Mouse (Mus musculus) intestine, embryonic 15.5 days (tissue): Measurements from ENCODE around the gene Tanc2. TPM values are rescaled to one million over a fixed set of nuclear protein-coding genes. Genes with fewer than 3 reads are reported as not detected.
A peak's percentile ranks its signal among the peaks of the same experiment; 100 is the strongest.

Experiments
- ATAC-seq: fragments of 200-750 bp; cut with Nextera tagmentation; 2 replicates; pipeline ENCODE4 v1.8.0; 2017; ENCODE audit warnings: moderate TSS enrichment, moderate library complexity
- H3K27ac ChIP-seq: fragments of 300-500 bp; sonication (generic); 2 replicates; pipeline ENCODE4 v1.5.1; 2015; ENCODE audit warnings: mild to moderate bottlenecking, inconsistent platforms
- H3K27me3 ChIP-seq: fragments of 300-500 bp; sonication (generic); replicated peaks from 2 replicates; pipeline ENCODE4 v1.6.1; 2015; ENCODE audit warnings: inconsistent platforms
- H3K36me3 ChIP-seq: fragments of 300-500 bp; sonication (generic); 2 replicates; pipeline ENCODE4 v1.6.1; 2015; ENCODE audit warnings: inconsistent platforms
- H3K4me1 ChIP-seq: fragments of 300-500 bp; sonication (generic); replicated peaks from 2 replicates; pipeline ENCODE4 v1.6.1; 2015; ENCODE audit warnings: inconsistent platforms
- H3K4me2 ChIP-seq: fragments of 300-500 bp; sonication (generic); replicated peaks from 2 replicates; pipeline ENCODE4 v1.6.1; 2015; ENCODE audit warnings: mild to moderate bottlenecking, inconsistent platforms
- H3K4me3 ChIP-seq: fragments of 300-500 bp; sonication (generic); replicated peaks from 2 replicates; pipeline ENCODE4 v1.5.1; 2015; ENCODE audit warnings: inconsistent platforms
- H3K9ac ChIP-seq: fragments of 300-500 bp; sonication (generic); 2 replicates; pipeline ENCODE4 v1.6.1; 2015; ENCODE audit warnings: inconsistent platforms
- H3K9me3 ChIP-seq: fragments of 300-500 bp; sonication (generic); 2 replicates; pipeline ENCODE4 v1.6.1; 2016; ENCODE audit warnings: inconsistent platforms
- WGBS: fragments of 180-500 bp; shearing (Covaris S2); methylation state at CpG from one replicate; pipeline ENCODE4 v1.1.7; 2015; 5-methylcytosine and 5-hydroxymethylcytosine counted together
- polyA plus RNA-seq: library from polyadenylated mRNA; unstranded; fragments of >200 nt; fragmentation: Nextera tagmentation; extraction: Ambion mirVana; gene quantifications from 2 replicates; pipeline ENCODE4 v1.2.1, GENCODE M21; 2015

Tanc2 gene
- polyA plus RNA-seq, 1 experiment from 2014 or later = 8.2 TPM

DNA sequence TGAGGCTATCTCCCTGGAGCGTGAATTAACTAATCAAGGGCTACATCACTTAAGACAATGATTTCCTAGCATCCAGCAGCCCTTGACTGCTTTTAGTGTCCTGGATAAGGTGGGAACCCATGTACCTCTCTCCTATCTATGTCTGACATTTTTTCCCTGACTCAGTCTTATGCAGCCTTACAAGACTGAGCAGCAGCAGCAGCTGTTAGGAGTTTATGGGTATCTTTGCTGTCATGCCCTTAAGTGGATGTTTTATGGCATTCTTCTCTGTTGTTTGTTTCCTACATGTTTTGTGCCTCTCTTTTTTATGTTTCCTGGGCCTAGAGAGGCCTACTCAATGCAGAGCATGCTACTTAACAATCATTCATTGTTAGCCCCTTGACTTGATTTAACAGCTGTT is 78.1 kb downstream of the Tanc2 start:
- no peak overlapping the region for H3K4me2 ChIP-seq
- no peaks in the 10 kb centered on the region for H3K9me3 ChIP-seq
- no peaks in the 10 kb centered on the region for H3K36me3 ChIP-seq
- no peaks in the 10 kb centered on the region for H3K27me3 ChIP-seq
- H3K4me3 ChIP-seq = no peak overlapping the region
- no peaks in the 10 kb centered on the region for H3K4me1 ChIP-seq
- WGBS = 88% methylated on average over 1 of the region's 1 CpGs
- H3K27ac ChIP-seq = no peak overlapping the region
- no peak for ATAC-seq
- no peak overlapping the region for H3K9ac ChIP-seq

DNA sequence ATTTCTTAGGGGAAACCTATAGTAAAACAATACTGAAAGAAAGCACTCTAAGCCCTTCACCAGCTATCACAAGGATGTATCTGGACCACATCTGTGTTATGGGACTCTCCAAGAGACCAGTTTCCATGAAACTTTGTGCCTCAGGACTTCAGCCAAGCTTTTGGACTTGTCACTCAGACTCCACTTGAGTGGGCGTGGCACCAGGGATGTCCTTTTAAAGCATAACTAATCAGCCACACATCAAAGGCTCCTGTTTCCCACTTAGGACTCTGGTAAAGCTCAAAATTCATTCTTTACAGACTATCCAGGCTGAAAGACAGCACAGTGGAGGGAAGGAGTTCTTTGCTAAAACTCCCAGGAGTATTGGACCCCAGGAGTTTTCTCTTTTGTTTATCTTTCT is 89.2 kb downstream of the Tanc2 start:
- H3K9ac ChIP-seq = no peak overlapping the region
- no peak for ATAC-seq
- no peaks in the 10 kb centered on the region for H3K27me3 ChIP-seq
- H3K4me1 ChIP-seq = no peaks in the 10 kb centered on the region
- H3K36me3 ChIP-seq = 0 out of 2 replicates have a peak, but pooled peaks cover 2% of the 10 kb centered on the region
- no peaks in the 10 kb centered on the region for H3K9me3 ChIP-seq
- WGBS = 85% methylated on average over 1 of the region's 1 CpGs
- H3K4me3 ChIP-seq = no peak overlapping the region
- no peak overlapping the region for H3K4me2 ChIP-seq
- H3K27ac ChIP-seq = no peak overlapping the region

DNA sequence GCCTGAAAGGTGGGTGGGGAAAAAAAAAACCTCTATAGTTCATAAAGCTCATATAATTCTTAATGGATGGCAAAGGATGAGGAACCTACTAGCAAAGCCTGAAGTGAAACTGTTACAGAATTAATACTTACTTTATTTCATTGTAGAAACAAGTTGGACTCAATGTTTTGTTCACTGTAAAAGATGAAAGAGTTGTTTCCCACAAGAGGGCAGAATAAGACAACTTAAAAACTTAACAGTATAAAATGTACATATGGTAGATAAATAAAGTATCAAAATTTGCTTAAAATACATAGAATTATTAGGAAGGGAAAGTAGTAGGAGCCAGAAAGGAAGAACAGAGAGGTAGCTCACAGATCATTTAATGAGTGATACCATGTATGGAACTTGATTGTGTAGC is 95.0 kb downstream of the Tanc2 start:
- no peak overlapping the region for H3K27ac ChIP-seq
- ATAC-seq = no peak

DNA sequence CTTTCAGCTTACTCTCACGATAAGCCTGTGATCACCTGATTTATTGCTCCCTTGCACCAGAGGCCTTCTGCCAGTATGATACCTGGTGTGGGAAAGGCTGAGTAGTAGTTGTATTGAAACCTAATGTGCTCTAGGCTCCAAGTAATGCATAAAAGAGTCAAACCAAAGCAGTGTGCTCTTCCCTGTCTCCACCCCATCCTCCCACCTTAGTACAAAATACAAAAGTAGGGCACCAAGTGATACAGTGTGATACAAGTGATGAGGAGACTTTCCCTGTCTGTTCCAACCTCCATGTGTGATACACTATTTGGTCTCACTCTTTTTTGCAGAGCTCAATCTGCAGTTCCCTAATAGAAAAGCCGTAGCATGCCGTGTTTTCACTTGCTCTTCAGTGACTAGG is 110.7 kb downstream of the Tanc2 start:
- H3K4me2 ChIP-seq = no peak overlapping the region
- no peak overlapping the region for H3K27ac ChIP-seq
- WGBS = 59% methylated on average over 3 of the region's 3 CpGs
- no peaks in the 10 kb centered on the region for H3K27me3 ChIP-seq
- H3K4me3 ChIP-seq = no peak overlapping the region
- ATAC-seq = no peak
- no peak overlapping the region for H3K9ac ChIP-seq
- no peaks in the 10 kb centered on the region for H3K36me3 ChIP-seq
- H3K9me3 ChIP-seq = no peaks in the 10 kb centered on the region
- no peaks in the 10 kb centered on the region for H3K4me1 ChIP-seq

More for the DNA sequence above, 95.0 kb downstream of the Tanc2 start:
- Histone ChIP-seq H3K36me3 (no peaks in the 10 kb centered on the region), H3K4me2 (no peak overlapping the region), H3K4me3 (no peak overlapping the region), H3K4me1 (no peaks in the 10 kb centered on the region), H3K27me3 (no peaks in the 10 kb centered on the region), H3K9me3 (no peaks in the 10 kb centered on the region), H3K9ac (no peak overlapping the region)

DNA sequence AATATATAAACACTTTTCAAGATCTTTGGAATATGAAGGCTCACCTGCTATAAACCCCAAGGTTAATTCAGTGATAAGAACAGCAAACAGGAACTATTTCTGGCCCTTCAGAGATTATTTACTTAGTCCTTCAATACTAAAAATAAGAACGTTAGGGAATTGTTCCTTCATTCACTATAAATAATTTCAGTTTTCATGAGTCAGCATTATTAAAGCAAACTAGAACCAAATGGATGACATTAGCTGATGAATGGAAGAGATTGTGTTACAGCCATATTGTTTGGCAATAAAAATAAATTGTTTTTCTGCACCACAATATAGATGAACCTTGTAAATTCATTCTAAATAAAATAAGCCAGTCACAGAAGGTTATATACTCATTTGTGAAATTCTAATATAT is 129.9 kb downstream of the Tanc2 start:
- Histone ChIP-seq H3K27me3 (no peaks in the 10 kb centered on the region), H3K4me3 (no peak overlapping the region), H3K27ac (no peak overlapping the region), H3K9me3 (no peaks in the 10 kb centered on the region), H3K36me3 (no peaks in the 10 kb centered on the region), H3K4me1 (no peaks in the 10 kb centered on the region), H3K4me2 (no peak overlapping the region), H3K9ac (no peak overlapping the region)
- WGBS = 29% methylated on average over 1 of the region's 1 CpGs
- no peak for ATAC-seq

DNA sequence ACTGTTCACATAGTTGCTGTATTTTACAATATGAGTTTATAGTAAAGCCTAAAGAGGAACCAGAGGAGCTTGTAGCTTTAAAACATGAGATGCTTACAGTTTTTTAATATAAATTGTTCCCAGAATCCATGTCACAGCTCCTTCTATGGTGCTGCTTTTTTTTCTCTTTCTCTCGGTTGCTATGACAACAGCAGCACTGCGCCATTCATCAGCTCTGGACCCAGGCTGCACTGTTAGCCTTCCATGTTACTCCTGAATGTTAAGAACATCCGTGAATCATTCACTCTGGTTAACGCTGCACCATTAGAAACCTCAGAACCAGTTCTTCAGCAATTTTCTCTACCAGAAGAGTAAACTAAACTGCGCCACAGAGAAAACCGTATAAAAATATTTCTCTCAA is 141.8 kb downstream of the Tanc2 start:
- no peaks in the 10 kb centered on the region for H3K4me1 ChIP-seq
- ATAC-seq = no peak
- H3K27me3 ChIP-seq = no peaks in the 10 kb centered on the region
- H3K4me2 ChIP-seq = no peak overlapping the region
- no peak overlapping the region for H3K4me3 ChIP-seq
- no peaks in the 10 kb centered on the region for H3K9me3 ChIP-seq
- 50% methylated on average over 6 of the region's 6 CpGs for WGBS
- H3K9ac ChIP-seq = no peak overlapping the region
- no peak overlapping the region for H3K27ac ChIP-seq
- H3K36me3 ChIP-seq = no peaks in the 10 kb centered on the region

DNA sequence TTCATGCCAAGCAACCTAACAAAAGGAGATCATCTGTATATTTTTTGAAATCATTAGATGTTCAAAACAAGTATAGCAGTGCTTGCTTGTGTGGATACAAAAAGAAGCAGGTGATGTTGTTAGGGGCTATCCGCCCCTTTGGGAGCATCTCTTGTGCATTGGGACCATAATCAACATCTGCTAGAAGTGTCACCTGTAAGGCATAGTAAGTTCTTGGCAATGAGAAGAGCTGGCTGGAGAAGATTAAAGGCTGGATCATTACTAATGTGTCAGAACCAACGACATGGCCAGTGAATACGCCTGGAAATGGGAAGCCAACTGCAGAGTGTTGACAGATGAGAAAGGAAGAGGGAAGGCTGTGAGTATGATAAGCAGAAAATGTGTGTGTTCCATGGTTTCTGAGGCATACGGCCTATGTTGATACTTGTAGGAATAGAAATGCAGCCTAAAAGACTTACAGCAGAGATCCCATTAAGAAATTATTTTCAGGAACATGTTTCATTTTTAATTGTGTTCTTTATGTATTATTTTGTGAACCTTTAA is 142.3 kb downstream of the Tanc2 start:
- H3K4me3 ChIP-seq = no peak overlapping the region
- no peak overlapping the region for H3K4me2 ChIP-seq
- no peaks in the 10 kb centered on the region for H3K27me3 ChIP-seq
- no peak for ATAC-seq
- WGBS = 68% methylated on average over 4 of the region's 4 CpGs
- no peaks in the 10 kb centered on the region for H3K36me3 ChIP-seq
- H3K9ac ChIP-seq = no peak overlapping the region
- no peaks in the 10 kb centered on the region for H3K4me1 ChIP-seq
- H3K27ac ChIP-seq = no peak overlapping the region
- no peaks in the 10 kb centered on the region for H3K9me3 ChIP-seq

DNA sequence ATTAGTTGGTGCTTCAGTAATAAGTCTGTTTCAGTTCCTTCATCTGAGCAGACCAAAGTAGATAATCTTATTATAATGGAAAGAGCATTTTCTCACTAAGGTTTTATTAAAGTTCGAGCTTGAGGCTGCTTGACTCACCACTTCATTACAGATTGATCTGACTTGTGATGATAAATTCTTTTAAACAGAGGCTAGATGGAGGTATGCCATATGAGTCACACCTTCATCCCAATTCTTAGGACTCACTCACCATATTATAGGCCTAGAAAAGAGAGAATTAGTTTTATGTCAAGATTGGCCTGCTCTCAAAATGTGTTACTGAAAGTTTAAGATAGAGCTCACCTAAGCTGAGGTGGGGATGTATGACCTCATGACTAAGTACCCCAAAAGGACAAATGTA is 153.4 kb downstream of the Tanc2 start:
- ATAC-seq = no peak
- no peak overlapping the region for H3K9ac ChIP-seq
- H3K9me3 ChIP-seq = no peaks in the 10 kb centered on the region
- 93% methylated on average over 1 of the region's 1 CpGs for WGBS
- no peak overlapping the region for H3K27ac ChIP-seq
- H3K36me3 ChIP-seq = no peaks in the 10 kb centered on the region
- H3K4me1 ChIP-seq = no peaks in the 10 kb centered on the region
- H3K27me3 ChIP-seq = no peaks in the 10 kb centered on the region
- no peak overlapping the region for H3K4me3 ChIP-seq
- H3K4me2 ChIP-seq = no peak overlapping the region

DNA sequence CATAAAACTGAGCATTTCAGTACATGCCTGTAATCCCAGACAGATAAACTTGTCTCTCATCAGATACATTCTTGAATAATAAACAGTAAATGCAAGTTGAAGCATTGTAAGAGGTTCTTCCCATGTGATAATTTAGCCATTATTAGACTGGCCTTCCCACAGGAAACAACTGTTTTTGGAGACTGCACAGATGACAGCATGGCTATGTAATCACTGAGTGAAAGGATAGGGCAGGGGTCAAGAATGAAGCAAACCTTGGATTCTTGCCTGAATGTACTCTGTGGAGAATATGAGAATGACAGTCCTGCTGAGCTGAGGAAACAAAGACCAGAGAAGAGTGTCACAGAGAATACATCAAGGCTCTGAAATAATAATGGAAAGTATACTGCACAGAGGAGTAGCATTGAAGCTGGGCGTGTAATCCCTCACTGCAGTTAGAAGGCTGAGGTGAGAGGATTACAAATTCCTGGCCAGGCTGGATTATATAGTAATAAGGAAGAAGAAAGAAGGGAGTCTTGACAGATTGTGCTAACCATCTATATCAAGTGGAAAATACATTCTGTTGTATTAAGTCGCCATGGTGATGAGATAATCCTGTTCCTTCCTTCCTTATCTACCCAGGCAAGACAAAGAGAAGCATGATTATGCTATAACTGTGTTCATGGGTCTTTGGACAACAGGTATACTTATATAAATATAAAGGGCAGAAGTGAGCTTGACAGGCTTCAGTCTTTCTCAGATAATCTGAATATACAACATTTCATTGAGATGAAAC is 159.7 kb downstream of the Tanc2 start:
- no peaks in the 10 kb centered on the region for H3K36me3 ChIP-seq

DNA sequence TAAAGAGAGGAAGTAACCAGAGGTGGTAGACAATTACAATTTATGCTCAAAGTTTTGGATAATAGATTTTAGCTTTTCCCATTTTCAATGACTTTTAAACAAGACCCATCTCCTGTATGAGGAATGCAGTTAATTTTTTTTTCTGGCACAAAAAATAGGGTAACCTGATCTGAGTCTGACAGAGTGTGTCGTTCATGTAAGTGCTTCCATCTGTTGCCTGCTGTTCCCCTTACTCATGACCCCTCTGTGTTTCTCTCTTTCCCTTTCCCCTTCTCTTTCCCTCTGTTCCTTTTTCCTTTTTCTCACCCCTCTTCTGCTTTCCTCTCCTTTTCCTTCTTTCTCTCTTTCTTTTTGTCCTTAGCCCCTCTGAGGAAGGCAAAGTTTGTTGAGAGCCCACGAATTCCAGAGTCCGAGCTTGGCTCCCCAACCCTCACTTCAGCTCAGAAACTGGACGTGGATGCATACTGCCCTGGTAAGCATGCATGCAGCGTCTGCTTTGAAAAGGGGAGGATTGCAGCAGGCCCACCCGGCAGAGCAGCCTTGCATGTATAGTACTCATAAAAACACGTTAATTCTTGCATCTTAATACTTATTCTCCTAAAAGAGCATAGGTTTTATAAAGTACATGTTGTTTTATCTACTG is 168.9 kb downstream of the Tanc2 start:
- Histone ChIP-seq H3K4me2 (no peak overlapping the region), H3K36me3 (no peaks in the 10 kb centered on the region), H3K27me3 (no peaks in the 10 kb centered on the region), H3K4me3 (no peak overlapping the region), H3K4me1 (no peaks in the 10 kb centered on the region), H3K27ac (no peak overlapping the region), H3K9me3 (no peaks in the 10 kb centered on the region), H3K9ac (no peak overlapping the region)
- no peak for ATAC-seq
- whole genome bisulfite sequencing = 50% methylated on average over 7 of the region's 7 CpGs

More for the DNA sequence above, 159.7 kb downstream of the Tanc2 start:
- no peak overlapping the region for H3K4me3 ChIP-seq
- no peak overlapping the region for H3K27ac ChIP-seq
- 0 out of 2 replicates have a peak, but pooled peaks have one; percentile 28 for ATAC-seq
- H3K27me3 ChIP-seq = no peaks in the 10 kb centered on the region
- no peak overlapping the region for H3K9ac ChIP-seq
- 58% methylated on average over 2 of the region's 2 CpGs for WGBS
- H3K4me1 ChIP-seq = no peaks in the 10 kb centered on the region; the same call in 1 of the 2 replicates
- H3K4me2 ChIP-seq = no peak overlapping the region
- H3K9me3 ChIP-seq = no peaks in the 10 kb centered on the region

DNA sequence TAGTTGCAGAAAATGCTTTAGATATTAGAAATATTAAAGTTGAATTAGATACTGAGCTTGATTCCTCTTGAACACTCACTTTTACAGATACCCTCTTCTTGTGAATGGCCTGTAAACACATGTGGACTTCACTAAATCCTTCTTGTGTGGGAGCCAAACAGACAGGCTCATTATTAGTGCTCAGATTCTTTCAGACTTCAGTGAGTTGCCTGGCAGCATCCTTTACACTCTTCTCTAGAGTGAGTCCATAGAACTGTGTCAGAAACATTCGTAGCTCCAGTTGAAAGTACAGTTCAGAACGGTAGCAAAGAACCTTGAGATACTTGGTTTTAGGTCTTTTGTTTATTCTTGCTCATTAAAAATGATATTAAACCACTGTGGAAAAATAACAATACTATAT is 169.6 kb downstream of the Tanc2 start:
- Histone ChIP-seq H3K9me3 (no peaks in the 10 kb centered on the region), H3K27me3 (no peaks in the 10 kb centered on the region), H3K4me2 (no peak overlapping the region), H3K9ac (no peak overlapping the region), H3K4me3 (no peak overlapping the region), H3K36me3 (no peaks in the 10 kb centered on the region), H3K4me1 (no peaks in the 10 kb centered on the region), H3K27ac (no peak overlapping the region)
- no peak for ATAC-seq
- 60% methylated on average over 2 of the region's 2 CpGs for WGBS

DNA sequence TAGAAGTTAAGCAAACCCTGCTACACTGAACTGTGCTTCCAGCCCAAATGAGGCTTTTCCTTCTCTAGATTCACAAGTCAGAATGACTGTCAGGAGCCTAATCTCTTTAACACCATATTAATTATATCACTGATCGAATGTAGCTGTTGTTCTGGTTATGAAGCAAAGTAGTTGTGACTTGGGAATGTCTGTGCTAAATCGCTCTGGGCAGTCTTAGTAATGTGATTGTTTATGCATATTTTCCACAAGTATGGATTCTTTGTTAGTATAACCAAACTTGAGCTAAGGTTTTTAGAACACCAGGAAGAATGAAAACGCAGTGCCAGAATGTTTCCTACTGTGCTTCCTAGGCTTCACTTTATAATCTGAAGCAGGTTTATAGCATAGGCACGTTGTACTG is 170.6 kb downstream of the Tanc2 start:
- ATAC-seq = no peak
- Histone ChIP-seq H3K4me3 (no peak overlapping the region), H3K4me2 (no peak overlapping the region), H3K9ac (no peak overlapping the region), H3K9me3 (no peaks in the 10 kb centered on the region), H3K4me1 (no peaks in the 10 kb centered on the region), H3K27me3 (no peaks in the 10 kb centered on the region), H3K36me3 (no peaks in the 10 kb centered on the region), H3K27ac (no peak overlapping the region)
- WGBS = 47% methylated on average over 4 of the region's 4 CpGs

DNA sequence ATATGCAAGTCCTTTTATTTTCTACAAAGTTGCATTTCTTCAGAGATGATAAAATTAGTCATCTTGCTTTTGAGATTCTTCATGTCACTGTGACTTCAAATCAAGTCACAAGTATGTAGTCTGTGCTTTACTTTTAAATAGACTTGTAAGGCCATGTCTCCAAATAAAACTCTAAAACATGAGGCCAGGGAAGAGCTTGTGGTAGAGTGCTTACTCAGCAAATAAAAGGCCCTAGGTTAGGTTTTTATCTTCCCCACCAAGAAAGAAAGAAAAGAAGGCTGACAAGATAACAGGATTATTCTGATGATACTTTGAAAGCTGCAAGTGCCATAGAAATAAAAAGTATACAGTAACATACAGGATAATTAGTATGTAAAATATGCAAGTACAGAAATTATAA is 188.0 kb downstream of the Tanc2 start:
- H3K9ac ChIP-seq = no peak overlapping the region
- no peak overlapping the region for H3K4me3 ChIP-seq
- no peak overlapping the region for H3K4me2 ChIP-seq
- no peak for ATAC-seq
- H3K9me3 ChIP-seq = no peaks in the 10 kb centered on the region
- no peaks in the 10 kb centered on the region for H3K4me1 ChIP-seq
- no peaks in the 10 kb centered on the region for H3K27me3 ChIP-seq
- H3K36me3 ChIP-seq = no peaks in the 10 kb centered on the region
- H3K27ac ChIP-seq = no peak overlapping the region
